Mouse (Mus musculus) heart, adult 2 months (tissue): Measurements from ENCODE around the gene Anks1b. TPM values are rescaled to one million over a fixed set of nuclear protein-coding genes. Genes with fewer than 3 reads are reported as not detected.

Source experiments
- DNase-seq, 2 experiments: peaks; one replicate each; pipeline ENCODE4 v3.0.0; 2021
- H3K27ac ChIP-seq: fragments of 200-600 bp; 2 replicates; pipeline ENCODE4 v1.8.1; 2022
- H3K27me3 ChIP-seq: fragments of 200-500 bp; 2 replicates; pipeline ENCODE4 v1.6.1; 2012; ENCODE audit warnings: mild to moderate bottlenecking, low read length, inconsistent platforms, mixed read lengths; ENCODE audit not compliant: control insufficient read depth, insufficient read depth
- H3K36me3 ChIP-seq: fragments of 200-500 bp; 2 replicates; pipeline ENCODE4 v1.6.1; 2012; ENCODE audit warnings: low read length, inconsistent platforms; ENCODE audit not compliant: control insufficient read depth, insufficient read depth
- H3K4me1 ChIP-seq: fragments of 200-500 bp; 2 replicates; pipeline ENCODE4 v1.6.1; 2011; ENCODE audit warnings: low read length; ENCODE audit not compliant: control insufficient read depth, insufficient read depth
- H3K4me3 ChIP-seq: fragments of 200-600 bp; 2 replicates; pipeline ENCODE4 v1.8.1; 2022
- H3K79me2 ChIP-seq: fragments of 200-500 bp; replicated peaks from 2 replicates; pipeline ENCODE4 v1.6.1; 2012; ENCODE audit warnings: mild to moderate bottlenecking, inconsistent platforms, low read length, moderate library complexity, mixed read lengths; ENCODE audit not compliant: control insufficient read depth, insufficient read depth
- H3K9ac ChIP-seq: fragments of 200-500 bp; 2 replicates; pipeline ENCODE4 v1.6.1; 2012; ENCODE audit warnings: low read depth, mild to moderate bottlenecking, control low read depth, inconsistent platforms, low read length, mixed read lengths
- CTCF ChIP-seq: fragments of 200-600 bp; IDR thresholded peaks from 2 replicates; pipeline ENCODE4 v1.8.1; 2022; ENCODE audit warnings: antibody characterized with exemption, mild to moderate bottlenecking, moderate library complexity
- EP300 ChIP-seq: fragments of 200-500 bp; IDR thresholded peaks from 2 replicates; pipeline ENCODE4 v1.6.1; 2011; ENCODE audit warnings: low read depth, low read length, control low read depth; ENCODE audit not compliant: insufficient read depth
- POLR2A ChIP-seq: fragments of 200-500 bp; IDR thresholded peaks from 2 replicates; pipeline ENCODE4 v1.6.1; 2011; ENCODE audit warnings: mild to moderate bottlenecking, low read depth, low read length, control low read depth; ENCODE audit not compliant: insufficient read depth
- WGBS: fragments of 180-500 bp; shearing (Covaris S2); methylation state at CpG from one replicate; pipeline ENCODE4 v1.1.7; 2018; 5-methylcytosine and 5-hydroxymethylcytosine counted together
- intact Hi-C: fragments of 180-260 bp; cut with DNase I; formaldehyde crosslinking; loops from one replicate; pipeline ENCODE4 v1.15.1; 2025
- polyA plus RNA-seq: library from polyadenylated mRNA; depleted of rRNA; stranded (reverse); fragments of >200 nt; gene quantifications from 2 replicates; pipeline ENCODE4 v1.2.3, GENCODE M21; 2012
- total RNA-seq, 2 experiments: library from RNA; stranded (reverse); gene quantifications; 2 replicates each; pipeline ENCODE4 v1.2.3; 2021

Anks1b gene
- total and polyA plus RNA-seq, 3 experiments: 0.16 to 0.80 (median 0.52) TPM

GRCm38 (mm10) chr10:90770403-90770955 is 897.2 kb downstream of the Anks1b start:
- intact Hi-C loops: no loop called here
- Histone ChIP-seq H3K27ac (no peak overlapping the region), H3K36me3 (no peaks in the 10 kb centered on the region), H3K27me3 (peaks cover 1% of the 10 kb centered on the region; the same call in 1 of the 2 replicates), H3K79me2 (no peaks in the 10 kb centered on the region), H3K9ac (no peak overlapping the region), H3K4me1 (no peaks in the 10 kb centered on the region), H3K4me3 (no peak overlapping the region)
- WGBS: 30% methylated on average over 11 of the region's 11 CpGs
- TF ChIP-seq POLR2A (no peak), EP300 (no peak), CTCF (no peak)
- no peak for DNase-seq

- no peak overlapping the region for H3K4me3 ChIP-seq
- H3K27me3 ChIP-seq: peaks cover 1% of the 10 kb centered on the region; the same call in 1 of the 2 replicates
- H3K79me2 ChIP-seq: no peaks in the 10 kb centered on the region
- intact Hi-C loops: no loop called here
- no peaks in the 10 kb centered on the region for H3K4me1 ChIP-seq
- TF ChIP-seq EP300 (no peak), CTCF (no peak), POLR2A (no peak)
- 49% methylated on average over 7 of the region's 7 CpGs for WGBS
- no peaks in the 10 kb centered on the region for H3K36me3 ChIP-seq
- no peak overlapping the region for H3K27ac ChIP-seq
- DNase-seq: no peak
- H3K9ac ChIP-seq: no peak overlapping the region
Measured at GRCm38 (mm10) chr10:90771046-90771445, 897.7 kb downstream of the Anks1b start.

- no peaks in the 10 kb centered on the region for H3K79me2 ChIP-seq
- H3K4me3 ChIP-seq: no peak overlapping the region
- intact Hi-C loops: no loop called here
- H3K27ac ChIP-seq: no peak overlapping the region
- no peaks in the 10 kb centered on the region for H3K36me3 ChIP-seq
- H3K4me1 ChIP-seq: no peaks in the 10 kb centered on the region
- no peak overlapping the region for H3K9ac ChIP-seq
- peaks cover 1% of the 10 kb centered on the region; the same call in 1 of the 2 replicates for H3K27me3 ChIP-seq
- no peak for DNase-seq
- TF ChIP-seq CTCF: no peak
- no peak for TF ChIP-seq EP300
- 11% methylated on average over 15 of the region's 15 CpGs for WGBS
Measured at GRCm38 (mm10) chr10:90771471-90772226, 898.3 kb downstream of the Anks1b start.

- H3K4me3 ChIP-seq: no peak overlapping the region
- WGBS: 60% methylated on average over 13 of the region's 13 CpGs
- no peaks in the 10 kb centered on the region for H3K27me3 ChIP-seq
- no peak for DNase-seq
- no peaks in the 10 kb centered on the region for H3K36me3 ChIP-seq
- H3K79me2 ChIP-seq: no peaks in the 10 kb centered on the region
- H3K9ac ChIP-seq: no peak overlapping the region
- no peaks in the 10 kb centered on the region for H3K4me1 ChIP-seq
- no peak overlapping the region for H3K27ac ChIP-seq
- no peak for TF ChIP-seq EP300
- TF ChIP-seq POLR2A: no peak
- TF ChIP-seq CTCF: no peak
- intact Hi-C loops: no loop called here
Measured at GRCm38 (mm10) chr10:90779561-90780400, 906.5 kb downstream of the Anks1b start.

GRCm38 (mm10) chr10:90784981-90785650 is 911.8 kb downstream of the Anks1b start:
- WGBS: 66% methylated on average over 4 of the region's 4 CpGs
- H3K9ac ChIP-seq: no peak overlapping the region
- no peak overlapping the region for H3K4me3 ChIP-seq
- H3K79me2 ChIP-seq: no peaks in the 10 kb centered on the region
- H3K27ac ChIP-seq: no peak overlapping the region
- H3K4me1 ChIP-seq: no peaks in the 10 kb centered on the region
- no peaks in the 10 kb centered on the region for H3K27me3 ChIP-seq
- no peak for DNase-seq
- intact Hi-C loops: no loop called here
- TF ChIP-seq EP300 (no peak), CTCF (no peak), POLR2A (no peak)
- H3K36me3 ChIP-seq: no peaks in the 10 kb centered on the region
